Mouse (Mus musculus): ENCODE results near the gene Ppm1a.
A peak's percentile ranks its signal among the peaks of the same experiment; 100 is the strongest.

Ppm1a gene

GRCm38 (mm10) chr12:72757086-72757485 is at the start of gene Ppm1a:
Gene Ppm1a, plus strand, starts transcription at chr12:72757455.
- DNase-seq (ENCODE audit: extremely low spot score) = peak; percentile 61

- no peak for DNase-seq (ENCODE audit: extremely low spot score)
Measured at GRCm38 (mm10) chr12:72709981-72710380, 47.3 kb upstream of the Ppm1a start.

DNA sequence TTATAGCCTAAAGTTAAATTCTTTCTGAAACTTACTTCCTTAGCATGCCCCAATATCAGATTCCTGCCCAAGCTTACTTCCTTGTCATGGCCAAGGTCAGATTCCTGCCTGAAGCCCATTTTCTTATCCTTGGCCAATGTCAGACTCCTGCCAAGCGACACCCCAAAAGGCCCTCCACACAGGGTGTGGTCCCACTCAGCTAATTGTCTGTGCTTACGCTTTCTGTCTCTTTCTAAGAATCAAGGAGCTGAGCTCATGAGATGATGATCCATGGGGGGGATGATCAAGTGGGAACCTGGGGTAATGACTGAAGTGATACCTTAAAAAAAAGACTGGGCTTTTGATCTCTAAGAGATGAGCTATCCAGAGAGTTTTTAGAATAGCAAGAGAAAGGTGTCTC is 42.4 kb upstream of the Ppm1a start:
- DNase-seq (ENCODE audit: extremely low spot score) = no peak

DNA sequence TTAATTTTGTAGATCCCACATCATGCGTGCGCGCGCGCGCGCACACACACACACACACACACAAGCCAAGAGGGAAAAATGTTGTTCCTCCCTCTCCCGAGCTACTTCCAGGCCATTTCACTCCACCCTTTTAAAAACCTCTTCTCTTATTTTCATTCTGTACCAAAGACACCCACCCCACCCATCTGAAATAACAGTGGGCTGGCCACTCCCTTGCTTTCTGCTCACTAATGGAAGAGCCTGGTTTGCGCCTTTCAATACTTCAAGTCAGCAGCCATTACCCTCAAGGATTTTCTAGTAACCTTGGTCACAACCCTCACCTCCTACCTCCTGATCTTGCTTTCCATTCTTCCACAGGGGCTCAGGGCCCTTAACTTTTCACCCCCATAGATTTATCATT is 41.4 kb upstream of the Ppm1a start:
- DNase-seq (ENCODE audit: extremely low spot score) = no peak

DNA sequence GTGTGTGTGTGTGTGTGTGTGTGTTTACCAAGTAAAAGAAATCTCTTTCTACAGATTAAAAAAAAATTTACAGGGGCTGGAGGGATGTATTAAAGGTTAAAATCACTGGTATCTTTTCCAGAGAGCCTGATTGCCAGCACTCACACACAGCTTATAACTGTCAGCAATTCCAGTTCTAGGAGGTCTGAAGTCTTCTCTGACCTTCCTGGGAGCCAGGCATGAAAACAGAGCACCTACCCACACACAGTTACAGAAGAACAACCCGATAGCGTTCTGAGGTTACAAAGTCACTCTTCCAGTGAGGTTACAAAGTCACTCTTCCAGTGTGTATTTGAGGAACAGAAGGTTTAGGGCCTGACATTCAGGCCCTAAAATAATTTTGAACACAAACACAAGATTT is 38.2 kb upstream of the Ppm1a start:
- no peak for DNase-seq (ENCODE audit: extremely low spot score)

DNA sequence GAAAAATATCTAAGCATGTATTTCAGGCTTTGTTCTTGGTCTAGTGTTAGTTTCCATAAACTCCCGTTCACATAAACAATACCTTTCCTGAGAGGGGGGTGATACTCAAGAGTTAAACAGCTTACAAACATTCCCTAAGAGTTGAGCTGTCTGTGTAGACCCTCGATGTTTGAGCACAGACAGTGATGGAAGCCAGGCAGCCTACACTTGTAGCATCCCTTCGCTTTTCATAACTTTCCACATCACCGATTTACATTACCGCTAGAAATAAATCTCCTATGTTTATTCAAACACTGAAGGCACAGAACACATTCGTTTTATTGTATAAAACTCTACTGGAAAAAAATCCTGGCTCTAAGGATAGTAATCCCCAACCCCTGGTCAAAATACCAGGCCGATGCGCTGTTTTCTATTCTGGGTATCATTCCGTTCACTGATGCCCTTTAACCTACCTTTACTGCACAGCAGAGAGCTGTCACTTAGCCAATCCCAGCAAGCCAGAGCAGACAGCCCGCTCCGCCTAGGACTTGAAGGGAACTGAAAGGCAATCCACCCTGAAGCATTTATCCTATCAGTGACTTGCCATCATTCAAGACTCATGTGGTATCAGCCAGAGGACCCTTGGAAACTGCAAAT is 37.7 kb upstream of the Ppm1a start:
- DNase-seq (ENCODE audit: extremely low spot score) = no peak

GRCm38 (mm10) chr12:72721710-72722109 is 35.5 kb upstream of the Ppm1a start:
- DNase-seq (ENCODE audit: extremely low spot score) = no peak

GRCm38 (mm10) chr12:72723965-72724364 is 33.3 kb upstream of the Ppm1a start:
- DNase-seq (ENCODE audit: extremely low spot score) = no peak

DNA sequence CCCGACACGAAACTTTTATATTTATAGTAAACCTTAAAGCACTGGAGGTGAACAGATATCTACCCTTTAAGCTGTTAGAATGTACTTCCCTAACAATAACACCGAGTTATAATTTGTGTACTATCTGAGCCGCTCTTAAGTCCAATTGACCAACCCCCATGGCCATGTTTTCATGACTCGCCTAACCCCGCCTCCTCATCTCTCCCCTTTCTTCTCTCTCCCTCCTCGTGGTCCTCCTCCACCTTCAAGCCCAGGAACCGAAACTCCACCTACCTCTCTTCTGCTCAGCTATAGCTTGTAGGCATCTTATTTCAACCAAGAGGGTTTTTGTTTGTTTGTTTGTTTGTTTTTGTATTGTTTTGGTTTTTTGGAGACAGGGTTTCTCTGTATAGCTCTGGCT is 30.2 kb upstream of the Ppm1a start:
- no peak for DNase-seq (ENCODE audit: extremely low spot score)

DNA sequence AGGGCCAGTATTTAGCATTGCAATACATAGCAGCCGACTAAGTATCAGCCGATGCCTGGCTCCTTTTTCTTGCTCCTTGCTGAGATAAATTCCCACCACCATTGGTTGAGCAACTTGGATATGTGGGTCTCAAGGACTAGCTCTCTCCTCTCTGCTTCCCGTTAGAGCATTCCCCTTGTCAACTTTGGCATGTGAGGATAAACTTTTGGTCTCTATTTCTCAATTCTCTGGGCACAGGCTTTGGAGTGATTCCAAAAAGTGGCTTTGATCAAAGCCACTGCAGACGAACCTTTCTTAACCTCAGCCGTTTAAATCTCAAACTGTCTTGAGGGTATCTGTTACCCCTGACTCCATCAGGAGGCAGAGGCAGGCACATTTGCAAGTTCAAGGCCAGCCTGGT is 29.6 kb upstream of the Ppm1a start:
- no peak for DNase-seq (ENCODE audit: extremely low spot score)

DNA sequence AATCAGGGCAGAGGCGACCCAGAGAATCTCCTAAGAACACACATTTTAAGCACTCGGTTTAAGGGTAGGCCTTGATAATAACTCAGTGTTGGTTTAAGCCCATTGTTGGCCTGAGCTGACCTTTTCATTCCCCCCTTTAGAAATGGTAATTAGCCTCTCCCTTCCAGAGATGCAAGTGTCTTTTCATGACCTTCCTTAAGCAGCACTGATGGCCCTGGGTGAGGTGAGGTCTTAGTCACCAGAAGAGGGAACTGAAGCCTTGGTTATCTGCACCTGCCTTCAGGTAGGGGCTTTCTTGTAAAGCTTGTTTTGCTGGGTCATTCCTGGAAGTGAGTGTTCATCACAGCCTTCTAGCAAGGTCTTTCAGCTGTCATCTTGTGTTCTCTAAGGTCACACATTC is 23.1 kb upstream of the Ppm1a start:
- no peak for DNase-seq (ENCODE audit: extremely low spot score)

DNA sequence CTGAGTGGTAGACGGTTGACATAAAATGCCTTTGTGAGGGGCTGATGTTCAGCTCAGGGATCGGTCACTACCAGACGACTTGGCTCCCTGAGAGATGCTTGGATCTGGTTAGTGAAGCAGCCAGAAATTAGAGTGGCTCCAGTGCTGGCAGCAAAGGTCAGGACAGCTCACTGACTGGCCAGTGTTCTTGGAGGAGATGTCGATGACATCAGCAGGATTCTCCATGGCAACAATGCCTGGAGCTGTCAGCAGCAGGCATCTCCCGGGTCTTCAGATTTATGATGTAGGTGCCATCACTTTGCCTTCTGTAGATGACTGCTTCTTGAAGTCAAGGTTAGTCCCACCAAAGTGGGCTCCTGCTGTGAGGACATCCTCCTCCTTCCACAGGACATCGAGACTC is 16.1 kb upstream of the Ppm1a start:
- no peak for DNase-seq (ENCODE audit: extremely low spot score)

DNA sequence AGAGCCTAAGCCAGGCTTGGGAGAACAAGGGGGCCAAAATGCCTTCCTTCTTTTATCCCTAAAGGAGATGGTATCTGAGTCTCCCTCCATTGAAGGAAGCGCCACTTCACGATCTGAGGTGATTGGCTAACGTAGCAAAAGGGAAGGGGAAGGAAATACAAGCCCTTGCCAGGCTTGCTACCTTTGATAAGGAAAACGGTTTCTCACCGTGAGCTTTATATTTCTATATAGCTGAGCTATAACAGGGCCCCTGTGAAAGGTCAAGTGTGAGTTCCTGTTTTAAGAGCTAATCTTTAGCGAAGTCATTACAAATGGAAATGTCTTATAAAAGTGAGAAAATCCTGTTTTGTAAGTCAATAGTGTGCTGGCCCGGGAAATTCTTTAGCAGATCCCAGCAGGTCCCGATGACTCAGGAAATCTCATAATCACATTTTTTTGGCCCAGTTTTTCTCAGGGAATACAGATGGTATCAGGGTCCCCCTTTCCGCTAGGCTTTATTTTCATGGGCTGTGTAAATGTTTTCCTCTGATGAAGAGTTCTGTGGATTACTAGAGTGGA is 12.4 kb upstream of the Ppm1a start:
- DNase-seq (ENCODE audit: extremely low spot score) = no peak

DNA sequence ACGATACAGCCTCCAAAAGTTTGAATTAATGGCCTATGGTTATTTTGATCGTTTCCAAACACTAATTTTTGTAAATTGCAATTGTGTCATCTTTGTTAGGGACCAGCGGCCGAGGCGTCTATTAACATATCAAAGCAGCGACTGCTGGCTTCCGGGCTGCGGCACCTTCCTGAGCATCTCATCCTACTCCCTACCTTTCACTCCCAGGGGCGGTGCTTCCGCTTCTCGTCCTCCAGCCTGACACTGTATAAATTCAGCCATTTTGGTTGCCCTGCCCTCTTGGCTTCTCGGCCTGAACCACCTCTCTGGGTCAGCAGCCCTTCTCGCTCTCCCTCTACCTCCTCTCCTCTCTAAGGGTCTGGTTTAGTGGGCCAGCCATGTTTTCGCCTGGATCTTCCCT is 11.8 kb upstream of the Ppm1a start:
- no peak for DNase-seq (ENCODE audit: extremely low spot score)

DNA sequence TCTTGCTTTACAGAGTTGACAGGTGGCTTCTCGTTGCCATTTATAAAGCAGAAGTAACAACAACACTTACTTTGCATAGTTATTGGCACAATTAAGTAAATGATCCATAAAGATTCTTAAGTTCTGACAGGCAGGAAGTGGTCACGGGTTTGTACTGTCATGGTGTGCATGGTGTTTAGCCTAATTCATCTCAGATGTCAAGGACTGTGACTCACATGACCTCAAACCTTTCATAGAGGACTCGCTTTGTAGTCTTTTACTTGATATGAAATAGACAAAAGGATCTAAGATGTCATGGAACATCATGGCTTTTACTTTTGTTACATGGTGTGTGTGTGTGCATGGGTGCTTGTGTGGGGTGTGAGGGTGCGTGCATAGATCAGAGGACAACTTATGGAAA is 8.9 kb upstream of the Ppm1a start:
- DNase-seq (ENCODE audit: extremely low spot score) = no peak

- DNase-seq (ENCODE audit: extremely low spot score) = no peak
Measured at GRCm38 (mm10) chr12:72748841-72749240, 8.4 kb upstream of the Ppm1a start.

DNA sequence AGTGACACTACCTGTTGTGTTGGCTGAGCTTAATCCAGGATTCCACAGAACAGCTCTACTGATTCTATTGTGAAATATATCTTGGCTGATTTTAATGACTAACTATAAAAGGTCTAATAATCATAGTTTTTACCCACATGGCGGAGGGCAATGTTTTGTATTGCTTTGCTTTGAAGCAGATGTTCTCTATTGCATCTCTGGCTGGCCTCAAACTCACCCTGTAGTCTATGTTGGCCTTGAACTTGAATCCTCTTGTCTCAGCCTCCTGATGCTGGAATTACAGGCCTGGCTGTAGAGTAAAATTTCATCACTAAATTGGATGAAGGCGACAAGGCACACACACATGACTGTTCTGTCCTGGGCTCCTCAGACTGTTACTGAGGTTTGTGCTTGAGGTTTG is 7.8 kb upstream of the Ppm1a start:
- DNase-seq (ENCODE audit: extremely low spot score) = no peak

DNA sequence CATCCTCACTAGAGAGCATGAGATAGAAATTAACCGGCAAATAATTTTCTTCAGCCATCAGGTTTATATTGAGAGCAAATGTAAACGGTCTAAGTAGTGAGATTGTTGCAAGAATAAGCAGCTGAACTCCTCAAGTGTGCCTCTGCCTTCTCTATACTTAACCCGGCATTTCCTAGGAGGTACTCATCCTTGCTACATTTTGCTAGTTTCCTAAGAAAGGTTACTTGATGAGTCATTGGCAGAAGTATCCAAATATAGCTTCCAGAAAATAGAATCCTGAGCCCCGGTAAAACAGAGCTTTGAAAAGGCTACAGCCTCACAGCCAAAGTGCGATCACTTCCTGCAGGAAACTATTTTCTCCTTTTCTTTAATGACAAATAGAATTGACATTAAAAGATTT is 7.2 kb upstream of the Ppm1a start:
- no peak for DNase-seq (ENCODE audit: extremely low spot score)

DNA sequence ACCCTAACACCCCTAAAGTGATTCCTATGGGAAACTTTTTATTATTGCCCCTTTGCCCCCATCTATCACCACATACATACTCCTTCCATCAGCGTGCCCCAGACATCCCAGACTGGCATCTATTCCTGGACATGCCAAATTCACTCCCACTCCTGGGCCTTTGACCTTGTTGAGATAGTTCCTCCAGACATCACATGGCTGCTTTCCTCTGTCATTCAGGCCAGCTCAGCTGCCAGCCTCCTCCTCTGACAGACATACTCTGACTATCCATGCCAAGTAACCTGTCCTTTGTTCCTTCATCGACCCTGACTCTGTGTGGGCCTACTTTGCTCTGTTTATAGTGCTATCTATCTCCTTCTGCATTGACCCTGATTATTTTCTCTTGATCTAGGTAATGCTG is 6.6 kb upstream of the Ppm1a start:
- DNase-seq (ENCODE audit: extremely low spot score) = no peak

GRCm38 (mm10) chr12:72757596-72757995 is 341 bp downstream of the Ppm1a start:
- DNase-seq (ENCODE audit: extremely low spot score) = peak; percentile 56

GRCm38 (mm10) chr12:72759956-72760355 is 2.7 kb downstream of the Ppm1a start:
- no peak for DNase-seq (ENCODE audit: extremely low spot score)

GRCm38 (mm10) chr12:72760376-72761229 is 3.3 kb downstream of the Ppm1a start:
- DNase-seq (ENCODE audit: extremely low spot score) = peak; percentile 85

GRCm38 (mm10) chr12:72761230-72761648 is 4.0 kb downstream of the Ppm1a start:
- peak; percentile 95 for DNase-seq (ENCODE audit: extremely low spot score)
